ENCODE assay signal across 21 mouse cellular contexts in genomic region chr3:31389955-31390354, GRCm38 (mm10).
DNase-seq lines count a peak whose midpoint lies in the region; ATAC-seq and TF ChIP-seq lines count a peak whose summit lies in the region.
"Had no signal": no experiment of that assay in that cellular context is flagged by ENCODE, and none has a peak within 500 bp of the region (broad histone marks: within the 10 kb centered on the region; RNA-seq: fewer than 3 reads in every experiment).

No protein-coding gene starts in this region.

- TF ChIP-seq POLR2A in bone marrow, adult 2 months (IDR thresholded peaks at IDR 0.05; ENCODE audit: borderline replicate concordance, control insufficient read depth, low read depth, low read length) = no peak

- no peak overlapping the region for H3K9ac ChIP-seq in liver, postnatal 0 days (replicated peaks)
- H3K9ac ChIP-seq in liver, embryonic 11.5 days (ENCODE audit: low read depth, low read length) = no peak overlapping the region
- H3K9ac ChIP-seq: embryonic facial prominence, embryonic 13.5 days; forebrain, embryonic 13.5 days; forebrain, postnatal 0 days; heart, embryonic 13.5 days; hindbrain, embryonic 13.5 days had no signal

- H3K36me3 ChIP-seq in liver, postnatal 0 days (replicated peaks; ENCODE audit: insufficient read depth, low read length) = no peaks in the 10 kb centered on the region
- no peaks in the 10 kb centered on the region for H3K36me3 ChIP-seq in liver, embryonic 11.5 days (ENCODE audit: control insufficient read depth, insufficient read depth, low read length)
- H3K36me3 ChIP-seq: embryonic facial prominence, embryonic 13.5 days; heart, embryonic 13.5 days; hindbrain, embryonic 13.5 days had no signal

- H3K27ac ChIP-seq in liver, postnatal 0 days (ENCODE audit: low read depth) = peak overlapping the region; percentile 8; the same call in 1 of the 2 replicates
- no peak overlapping the region for H3K27ac ChIP-seq in liver, embryonic 11.5 days (ENCODE audit: low read depth, low read length)
- peak overlapping the region; percentile 59; the same call in 1 of the 2 replicates for H3K27ac ChIP-seq in bone marrow, adult 2 months (ENCODE audit: control insufficient read depth, insufficient read depth, low read depth, low read length, poor library complexity)
- H3K27ac ChIP-seq: embryonic facial prominence, embryonic 13.5 days; forebrain, embryonic 13.5 days; heart, embryonic 13.5 days; hindbrain, embryonic 13.5 days; hindbrain, postnatal 0 days had no signal

- peak; percentile 14 for DNase-seq in liver, postnatal 0 days
- DNase-seq in liver, embryonic 11.5 days (ENCODE audit: low spot score) = no peak
- peak; percentile 6 for DNase-seq in A20 (ENCODE audit: low read depth, low spot score)
- DNase-seq in heart, postnatal 4 days = no peak
- no peak for DNase-seq in gastrocnemius, postnatal 4 days (ENCODE audit: low spot score in 2 of 2)
- DNase-seq: adrenal gland, postnatal 14 days; cerebellum, adult 2 months; cerebellum, postnatal 10 days; forebrain, postnatal 0 days; gastrocnemius, postnatal 14 days; heart, adult 11 months had no signal

- 0 out of 2 replicates have a peak, but pooled peaks have one; percentile 22 for TF ChIP-seq EP300 in liver, postnatal 0 days (IDR thresholded peaks at IDR 0.05; ENCODE audit: low read depth)

- H3K4me1 ChIP-seq in liver, postnatal 0 days (ENCODE audit: insufficient read depth) = no peaks in the 10 kb centered on the region
- H3K4me1 ChIP-seq in liver, embryonic 11.5 days (replicated peaks; ENCODE audit: control insufficient read depth, insufficient read depth, low read length) = no peaks in the 10 kb centered on the region
- no peaks in the 10 kb centered on the region; the same call in 1 of the 2 replicates for H3K4me1 ChIP-seq in bone marrow, adult 2 months (ENCODE audit: control insufficient read depth, insufficient read depth, low read length)
- H3K4me1 ChIP-seq: embryonic facial prominence, embryonic 13.5 days; forebrain, embryonic 13.5 days; heart, embryonic 13.5 days; hindbrain, embryonic 13.5 days had no signal

- no peaks in the 10 kb centered on the region for H3K9me3 ChIP-seq in liver, postnatal 0 days (ENCODE audit: low read length)
- 0 out of 2 replicates have a peak, but pooled peaks cover 3% of the 10 kb centered on the region for H3K9me3 ChIP-seq in liver, embryonic 11.5 days (ENCODE audit: control insufficient read depth, low read length)
- H3K9me3 ChIP-seq: embryonic facial prominence, embryonic 13.5 days; forebrain, embryonic 13.5 days; heart, embryonic 13.5 days; hindbrain, embryonic 13.5 days had no signal

- WGBS in liver, postnatal 0 days (ENCODE audit: insufficient replicate concordance) = 35% methylated on average over 2 of the region's 2 CpGs
- 48% methylated on average over 2 of the region's 2 CpGs for WGBS in liver, embryonic 11.5 days
- WGBS in bone marrow, adult 2 months = 17% methylated on average over 2 of the region's 2 CpGs

- no peak overlapping the region for H3K4me3 ChIP-seq in liver, postnatal 0 days (ENCODE audit: low read depth, low read length)
- H3K4me3 ChIP-seq in liver, embryonic 11.5 days (ENCODE audit: low read depth, low read length) = no peak overlapping the region
- no peak overlapping the region for H3K4me3 ChIP-seq in bone marrow, adult 2 months (replicated peaks; ENCODE audit: control insufficient read depth, low read depth, low read length)
- H3K4me3 ChIP-seq: embryonic facial prominence, embryonic 13.5 days; forebrain, embryonic 13.5 days; heart, embryonic 13.5 days; hindbrain, embryonic 13.5 days had no signal

- H3K27me3 ChIP-seq in liver, postnatal 0 days (ENCODE audit: insufficient read depth, low read length) = no peaks in the 10 kb centered on the region
- no peaks in the 10 kb centered on the region for H3K27me3 ChIP-seq in liver, embryonic 11.5 days (replicated peaks; ENCODE audit: control insufficient read depth, insufficient read depth, low read length)
- H3K27me3 ChIP-seq: embryonic facial prominence, embryonic 13.5 days; forebrain, embryonic 13.5 days; heart, embryonic 13.5 days; hindbrain, embryonic 13.5 days; Patski had no signal

- H3K4me2 ChIP-seq in liver, postnatal 0 days (ENCODE audit: low read depth, low read length) = no peak overlapping the region
- H3K4me2 ChIP-seq in liver, embryonic 11.5 days = no peak overlapping the region
- H3K4me2 ChIP-seq: embryonic facial prominence, embryonic 13.5 days; forebrain, embryonic 13.5 days; heart, embryonic 13.5 days; hindbrain, embryonic 13.5 days had no signal

- no peak for TF ChIP-seq CTCF in liver, postnatal 0 days (IDR thresholded peaks at IDR 0.05; ENCODE audit: low read depth)
- TF ChIP-seq CTCF in bone marrow, adult 2 months (IDR thresholded peaks at IDR 0.05; ENCODE audit: control insufficient read depth, insufficient read depth, low read length) = no peak

- ATAC-seq in liver, postnatal 0 days = peak; percentile 70
- ATAC-seq in liver, embryonic 11.5 days (replicated peaks; ENCODE audit: low FRiP score) = no peak
- peak; percentile 88 for ATAC-seq in megakaryocyte, adult 5-6 weeks (ENCODE audit: poor library complexity, severe bottlenecking)
- no peak for ATAC-seq in erythroblast, adult 5-6 weeks (replicated peaks; ENCODE audit: low FRiP score, poor library complexity, severe bottlenecking)
- ATAC-seq: activated CD4-positive, CD25-positive, alpha-beta regulatory T cell, adult 4 months; forebrain, embryonic 13.5 days; forebrain, postnatal 0 days; hindbrain, postnatal 0 days; Patski had no signal

Comparison
In these comparisons a context has a peak if more than half of its experiments do, and no peak if none do; other contexts are left out.
1. ATAC-seq: peak in liver, postnatal 0 days (single experiment) and megakaryocyte, adult 5-6 weeks (single experiment); none in liver, embryonic 11.5 days (single experiment) and erythroblast, adult 5-6 weeks (single experiment).
2. DNase-seq: peak in liver, postnatal 0 days (single experiment) and A20 (single experiment); none in liver, embryonic 11.5 days (single experiment), heart, postnatal 4 days (single experiment) and gastrocnemius, postnatal 4 days (0 of 2).